Mouse (Mus musculus): ENCODE measurements around the gene Zyg11a. TPM values are rescaled to one million over a fixed set of nuclear protein-coding genes. Genes with fewer than 3 reads are reported as not detected.
"Not testable (repeated sequence)": the region's sequence is repeated elsewhere in the genome, so short reads cannot be mapped to it uniquely, and the experiment has no call there.

Gene Zyg11a
- polyA plus RNA-seq, 1 experiment from 2014 or later: 0.21 TPM

DNA sequence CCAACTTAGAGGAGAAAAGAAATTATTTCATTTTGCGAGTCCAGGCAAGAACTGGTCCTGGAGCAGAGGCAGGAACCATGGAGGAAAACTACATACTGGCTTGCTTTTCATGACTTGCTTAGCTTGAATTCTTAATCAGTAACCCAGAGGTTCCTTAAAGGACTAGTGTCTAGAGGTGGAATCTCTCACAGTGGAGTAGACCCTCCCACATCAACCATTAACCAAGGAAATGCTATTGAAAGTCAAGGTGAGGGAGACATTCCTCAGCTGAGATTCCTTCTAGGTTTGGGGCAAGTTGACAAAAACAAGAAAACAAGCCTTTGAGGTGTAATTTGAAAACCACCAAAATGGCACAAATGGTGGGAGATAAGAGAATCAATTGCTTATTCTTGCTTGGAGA lies 73.0 kb downstream of the Zyg11a start, which contains the start of gene Scp2:
Scp2 (minus strand) TSS at position 119 of the 400 bp plus-strand sequence.
- Histone ChIP-seq H3K9me3 (replicated peaks) (no peaks in the 10 kb centered on the region), H3K4me1 (replicated peaks) (no peaks in the 10 kb centered on the region), H3K4me2 (no peak within 1 kb of the TSS), H3K4me3 (replicated peaks) (no peak within 1 kb of the TSS), H3K27ac (replicated peaks) (no peak within 1 kb of the TSS), H3K36me3 (replicated peaks) (no peaks in the 10 kb centered on the region), H3K9ac (no peak within 1 kb of the TSS), H3K27me3 (no peaks in the 10 kb centered on the region)
- 57% methylated on average over 1 of the region's 1 CpGs for WGBS (ENCODE audit: insufficient replicate concordance)
- no peak for ATAC-seq (ENCODE audit: insufficient read depth)

DNA sequence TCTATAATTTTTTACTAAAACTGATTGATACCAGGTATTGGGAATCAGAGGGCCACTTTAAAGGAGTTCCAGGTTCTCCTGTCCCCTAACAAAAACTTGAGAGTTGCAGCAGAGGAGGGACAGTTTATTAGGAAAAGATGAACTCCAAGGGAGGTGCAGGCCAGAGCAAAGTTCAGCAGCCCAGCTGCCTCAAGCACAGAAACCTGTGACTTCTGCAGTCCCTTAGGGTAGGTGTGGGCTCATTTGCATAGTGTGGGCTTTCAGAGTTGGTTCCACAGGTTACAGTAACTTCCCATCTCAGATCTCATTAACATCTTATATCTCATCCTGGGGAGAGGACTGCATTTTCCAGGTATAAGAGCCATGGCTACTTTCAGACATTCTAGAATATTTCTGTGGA lies 74.1 kb downstream of the Zyg11a start:
- Histone ChIP-seq H3K9me3 (replicated peaks) (no peaks in the 10 kb centered on the region), H3K9ac (no peak overlapping the region), H3K4me1 (replicated peaks) (no peaks in the 10 kb centered on the region), H3K27ac (replicated peaks) (no peak overlapping the region), H3K36me3 (replicated peaks) (no peaks in the 10 kb centered on the region), H3K4me3 (replicated peaks) (no peak overlapping the region), H3K27me3 (no peaks in the 10 kb centered on the region), H3K4me2 (no peak overlapping the region)
- ATAC-seq (ENCODE audit: insufficient read depth): no peak

DNA sequence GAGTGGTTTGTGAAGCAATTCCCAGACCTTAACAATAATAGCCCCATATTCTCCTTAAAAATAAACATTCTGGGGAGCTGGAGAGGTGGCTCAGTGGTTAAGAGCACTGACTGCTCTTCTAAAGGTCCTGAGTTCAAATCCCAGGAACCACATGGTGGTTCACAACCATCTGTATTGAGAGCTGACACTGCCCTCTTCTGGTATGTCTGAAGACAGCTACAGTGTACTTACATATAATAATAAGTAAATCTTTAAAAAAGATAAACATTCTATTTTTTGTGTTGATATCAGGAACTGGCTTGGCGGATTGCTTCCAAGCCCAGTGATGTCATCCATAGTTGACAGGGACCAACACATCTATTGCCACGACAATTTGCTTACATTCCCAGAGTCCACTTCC lies 74.7 kb downstream of the Zyg11a start:
- H3K4me1 ChIP-seq (replicated peaks); H3K4me2 ChIP-seq; H3K27me3 ChIP-seq; H3K27ac ChIP-seq (replicated peaks); H3K9me3 ChIP-seq (replicated peaks); H3K4me3 ChIP-seq (replicated peaks); ATAC-seq (ENCODE audit: insufficient read depth); H3K36me3 ChIP-seq (replicated peaks); H3K9ac ChIP-seq: not testable (repeated sequence)
- WGBS (ENCODE audit: insufficient replicate concordance): 53% methylated on average over 2 of the region's 2 CpGs

DNA sequence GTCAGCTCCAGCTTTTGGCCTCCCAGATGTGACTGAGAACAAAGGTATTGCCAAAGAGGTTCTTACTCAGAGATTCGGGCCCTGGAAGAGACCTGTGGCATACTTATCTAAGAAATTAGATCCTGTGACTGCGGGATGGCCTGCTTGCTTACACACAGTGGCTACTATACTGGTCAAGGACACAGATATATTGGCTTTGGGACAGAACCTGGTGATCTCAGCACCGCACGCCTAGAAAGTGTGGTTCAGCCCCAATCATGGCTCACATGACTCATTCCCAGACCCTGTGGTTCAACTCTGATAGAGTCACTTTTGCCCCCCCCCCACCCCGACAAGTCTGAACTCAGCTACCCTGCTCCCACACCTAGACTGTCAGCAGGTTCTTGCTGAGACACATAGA lies 80.9 kb downstream of the Zyg11a start:
- no peak overlapping the region for H3K27ac ChIP-seq (replicated peaks)
- no peak overlapping the region for H3K4me2 ChIP-seq
- no peak overlapping the region for H3K4me3 ChIP-seq (replicated peaks)
- no peak for ATAC-seq (ENCODE audit: insufficient read depth)
- no peaks in the 10 kb centered on the region for H3K4me1 ChIP-seq (replicated peaks)
- H3K36me3 ChIP-seq (replicated peaks): no peaks in the 10 kb centered on the region
- no peaks in the 10 kb centered on the region for H3K9me3 ChIP-seq (replicated peaks)
- 64% methylated on average over 5 of the region's 5 CpGs for whole genome bisulfite sequencing (ENCODE audit: insufficient replicate concordance)
- H3K27me3 ChIP-seq: no peaks in the 10 kb centered on the region
- H3K9ac ChIP-seq: no peak overlapping the region

Other genes with a start within 250 kb of the Zyg11a start
- gene Slc1a7, start 249.7 kb downstream of the Zyg11a start, polyA plus RNA-seq (2015; fragmentation: Nextera tagmentation; extraction: Ambion mirVana): not detected in 2 replicates
- 0.09 and 0.17 TPM in 2 replicates for gene Podn, start 121.6 kb downstream of the Zyg11a start, polyA plus RNA-seq (2015; fragmentation: Nextera tagmentation; extraction: Ambion mirVana)
- 349 and 376 TPM in 2 replicates for gene Scp2, start 73.0 kb downstream of the Zyg11a start, polyA plus RNA-seq (2015; fragmentation: Nextera tagmentation; extraction: Ambion mirVana)
- gene Echdc2, start 52.6 kb downstream of the Zyg11a start, polyA plus RNA-seq (2015; fragmentation: Nextera tagmentation; extraction: Ambion mirVana): 15.4 and 18.6 TPM in 2 replicates
- 2.3 and 2.4 TPM in 2 replicates for gene Zyg11b, start 83.0 kb upstream of the Zyg11a start, polyA plus RNA-seq (2015; fragmentation: Nextera tagmentation; extraction: Ambion mirVana)
- gene Coa7, start 110.1 kb upstream of the Zyg11a start, polyA plus RNA-seq (2015; fragmentation: Nextera tagmentation; extraction: Ambion mirVana): 21.9 and 24.6 TPM in 2 replicates
- gene Shisal2a, start 165.3 kb upstream of the Zyg11a start, polyA plus RNA-seq (2015; fragmentation: Nextera tagmentation; extraction: Ambion mirVana): 0.26 and 0.35 TPM in 2 replicates
- 9.7 and 10.1 TPM in 2 replicates for gene Gpx7, start 188.9 kb upstream of the Zyg11a start, polyA plus RNA-seq (2015; fragmentation: Nextera tagmentation; extraction: Ambion mirVana)
- gene Tut4, start 241.4 kb upstream of the Zyg11a start, polyA plus RNA-seq (2015; fragmentation: Nextera tagmentation; extraction: Ambion mirVana): 16.4 and 17.6 TPM in 2 replicates

Data from liver, embryonic 15.5 days (tissue).